Mouse (Mus musculus) embryonic facial prominence, embryonic 11.5 days (tissue): ENCODE results near the gene Prkn. TPM values are rescaled to one million over a fixed set of nuclear protein-coding genes. Genes with fewer than 3 reads are reported as not detected.

Source experiments
- ATAC-seq: fragments of 200-750 bp; cut with Nextera tagmentation; replicated peaks from 2 replicates; pipeline ENCODE4 v1.8.0; 2017; ENCODE audit warnings: low read depth; ENCODE audit not compliant: insufficient number of reproducible peaks, low FRiP score, low TSS enrichment
- DNase-seq: peaks from one replicate; pipeline ENCODE4 v3.0.0-alpha.2; 2015; ENCODE audit warnings: low spot score
- H3K27ac ChIP-seq: fragments of 300-500 bp; sonication (generic); replicated peaks from 2 replicates; pipeline ENCODE4 v1.5.1; 2014; ENCODE audit warnings: mild to moderate bottlenecking, low read depth, low read length, control low read depth
- H3K27me3 ChIP-seq: fragments of 300-500 bp; sonication (generic); 2 replicates; pipeline ENCODE4 v1.6.1; 2014; ENCODE audit warnings: mild to moderate bottlenecking, low read length, moderate library complexity, mixed read lengths; ENCODE audit not compliant: control insufficient read depth, insufficient read depth
- H3K36me3 ChIP-seq: fragments of 300-500 bp; sonication (generic); replicated peaks from 2 replicates; pipeline ENCODE4 v1.6.1; 2014; ENCODE audit warnings: low read depth, mild to moderate bottlenecking, low read length, moderate library complexity, mixed read lengths; ENCODE audit not compliant: control insufficient read depth, insufficient read depth
- H3K4me1 ChIP-seq: fragments of 300-500 bp; sonication (generic); 2 replicates; pipeline ENCODE4 v1.6.1; 2014; ENCODE audit warnings: low read length, mixed read lengths; ENCODE audit not compliant: control insufficient read depth, insufficient read depth
- H3K4me2 ChIP-seq: fragments of 300-500 bp; sonication (generic); 2 replicates; pipeline ENCODE4 v1.6.1; 2014; ENCODE audit warnings: low read depth, mild to moderate bottlenecking, control low read depth, low read length, moderate library complexity
- H3K4me3 ChIP-seq: fragments of 300-500 bp; sonication (generic); 2 replicates; pipeline ENCODE4 v1.5.1; 2014; ENCODE audit warnings: low read depth, low read length, control low read depth
- H3K9ac ChIP-seq: fragments of 300-500 bp; sonication (generic); replicated peaks from 2 replicates; pipeline ENCODE4 v1.6.1; 2014; ENCODE audit warnings: mild to moderate bottlenecking, control low read depth, low read length
- H3K9me3 ChIP-seq: fragments of 300-500 bp; sonication (generic); replicated peaks from 2 replicates; pipeline ENCODE4 v1.6.1; 2016; ENCODE audit warnings: mild to moderate bottlenecking, low read length, inconsistent platforms, mixed read lengths; ENCODE audit not compliant: control insufficient read depth
- WGBS: fragments of 180-500 bp; shearing (Covaris S2); extraction: QIAGEN DNeasy Blood & Tissue Kit; methylation state at CpG from one replicate; pipeline ENCODE4 v1.1.7; 2014; 5-methylcytosine and 5-hydroxymethylcytosine counted together
- polyA plus RNA-seq: library from polyadenylated mRNA; unstranded; fragments of >200 nt; fragmentation: Nextera tagmentation; extraction: Ambion mirVana; gene quantifications from 2 replicates; pipeline ENCODE4 v1.2.1, GENCODE M21; 2014

Gene Prkn
- polyA plus RNA-seq, 1 experiment from 2014 or later, result 0.97 TPM

DNA sequence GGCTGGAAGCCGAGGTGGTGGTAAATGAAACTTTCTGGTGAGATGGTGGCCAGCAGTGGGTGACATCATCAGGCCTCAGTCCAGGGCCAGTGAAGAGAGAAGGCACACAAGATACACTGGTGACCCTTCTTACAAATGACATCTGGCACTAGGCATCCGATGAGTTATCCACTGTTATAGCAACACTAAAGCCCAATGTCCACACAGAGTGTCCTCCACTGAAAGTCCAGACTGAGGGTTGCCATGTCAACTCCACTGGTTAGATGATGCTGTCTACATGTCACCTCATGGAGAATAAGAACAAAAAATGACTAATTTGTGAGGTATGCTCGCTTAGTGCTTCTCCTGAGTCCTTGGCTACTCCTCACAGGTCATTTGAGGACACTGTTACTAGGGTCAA lies 1210.8 kb downstream of the Prkn start:
- H3K9ac ChIP-seq, result no peak overlapping the region
- H3K9me3 ChIP-seq, result no peaks in the 10 kb centered on the region
- ATAC-seq (no peak), DNase-seq (no peak)
- WGBS, result 85% methylated on average over 3 of the region's 3 CpGs
- H3K27me3 ChIP-seq, result no peaks in the 10 kb centered on the region
- H3K36me3 ChIP-seq, result no peaks in the 10 kb centered on the region
- H3K4me3 ChIP-seq, result no peak overlapping the region
- H3K27ac ChIP-seq, result no peak overlapping the region
- H3K4me1 ChIP-seq, result no peaks in the 10 kb centered on the region
- H3K4me2 ChIP-seq, result no peak overlapping the region

DNA sequence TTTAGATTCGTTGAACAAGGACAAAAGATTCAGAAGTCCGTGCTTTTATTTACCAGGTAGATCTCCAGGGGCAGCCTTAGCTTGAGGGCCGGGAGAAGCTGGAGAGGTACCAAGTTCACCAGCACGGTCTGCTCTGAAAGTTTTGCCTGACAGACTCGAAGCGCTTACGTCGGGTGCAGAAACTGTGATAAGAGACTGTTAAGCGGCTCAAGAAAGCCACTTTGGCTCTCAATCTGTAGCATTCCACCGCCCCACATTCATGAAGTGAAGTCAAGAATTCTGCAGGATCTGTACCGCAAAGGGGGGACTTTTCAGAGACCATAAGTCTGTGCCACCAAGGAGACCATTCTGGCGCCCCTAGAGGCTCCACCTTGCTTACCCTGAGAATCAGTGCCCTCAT lies 1212.5 kb downstream of the Prkn start:
- ATAC-seq, result no peak
- no peak overlapping the region for H3K4me3 ChIP-seq
- no peaks in the 10 kb centered on the region for H3K27me3 ChIP-seq
- WGBS, result 89% methylated on average over 12 of the region's 12 CpGs
- H3K27ac ChIP-seq, result no peak overlapping the region
- no peak overlapping the region for H3K9ac ChIP-seq
- H3K36me3 ChIP-seq, result no peaks in the 10 kb centered on the region
- no peak for DNase-seq
- H3K4me2 ChIP-seq, result no peak overlapping the region
- H3K4me1 ChIP-seq, result no peaks in the 10 kb centered on the region
- no peaks in the 10 kb centered on the region for H3K9me3 ChIP-seq

DNA sequence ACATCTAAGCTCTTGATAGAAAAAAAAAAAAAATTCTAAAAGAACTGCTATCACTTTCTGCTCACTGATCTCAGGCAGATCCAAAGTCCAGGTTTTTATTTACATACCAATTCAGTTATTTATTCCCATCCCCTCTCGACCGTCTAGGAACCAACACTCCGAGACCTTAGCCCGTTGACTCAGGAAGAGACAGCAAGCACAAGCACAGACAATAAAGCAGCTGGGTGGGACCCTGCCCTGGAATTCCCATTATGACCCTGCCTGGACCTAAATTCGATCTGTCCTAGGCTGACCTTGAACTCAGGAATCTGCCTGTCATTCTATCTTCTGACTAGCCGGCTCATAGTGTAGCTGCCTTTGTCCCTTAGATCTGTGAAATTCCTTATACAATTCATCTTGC lies 1218.9 kb downstream of the Prkn start:
- WGBS, result 88% methylated on average over 6 of the region's 6 CpGs
- H3K9me3 ChIP-seq, result no peaks in the 10 kb centered on the region
- no peak overlapping the region for H3K9ac ChIP-seq
- H3K27ac ChIP-seq, result no peak overlapping the region
- H3K27me3 ChIP-seq, result no peaks in the 10 kb centered on the region
- no peak overlapping the region for H3K4me3 ChIP-seq
- H3K4me1 ChIP-seq, result no peaks in the 10 kb centered on the region
- H3K4me2 ChIP-seq, result no peak overlapping the region
- DNase-seq (no peak), ATAC-seq (no peak)
- H3K36me3 ChIP-seq, result no peaks in the 10 kb centered on the region

DNA sequence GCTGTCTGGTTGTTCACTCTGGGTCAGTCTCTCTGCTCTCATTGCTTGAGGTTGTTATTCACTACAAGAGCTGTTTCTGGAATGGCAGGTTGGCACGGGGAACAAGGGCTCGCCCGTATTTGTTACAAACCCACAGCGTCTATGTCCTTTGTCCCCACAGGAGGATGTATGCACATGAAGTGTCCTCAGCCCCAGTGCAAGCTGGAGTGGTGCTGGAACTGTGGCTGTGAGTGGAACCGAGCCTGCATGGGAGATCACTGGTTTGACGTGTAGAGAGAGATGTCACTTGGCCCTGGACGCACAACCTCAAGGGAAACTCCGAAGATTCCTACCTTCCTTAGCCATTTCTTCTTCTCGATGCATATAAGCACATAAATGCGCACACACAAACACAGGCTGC lies 1221.2 kb downstream of the Prkn start:
- WGBS, result 88% methylated on average over 10 of the region's 10 CpGs
- H3K4me3 ChIP-seq, result no peak overlapping the region
- no peak for ATAC-seq
- DNase-seq, result no peak
- H3K4me2 ChIP-seq, result no peak overlapping the region
- H3K27me3 ChIP-seq, result no peaks in the 10 kb centered on the region
- no peak overlapping the region for H3K27ac ChIP-seq
- H3K4me1 ChIP-seq, result no peaks in the 10 kb centered on the region
- H3K9me3 ChIP-seq, result no peaks in the 10 kb centered on the region
- H3K36me3 ChIP-seq, result no peaks in the 10 kb centered on the region
- H3K9ac ChIP-seq, result no peak overlapping the region

DNA sequence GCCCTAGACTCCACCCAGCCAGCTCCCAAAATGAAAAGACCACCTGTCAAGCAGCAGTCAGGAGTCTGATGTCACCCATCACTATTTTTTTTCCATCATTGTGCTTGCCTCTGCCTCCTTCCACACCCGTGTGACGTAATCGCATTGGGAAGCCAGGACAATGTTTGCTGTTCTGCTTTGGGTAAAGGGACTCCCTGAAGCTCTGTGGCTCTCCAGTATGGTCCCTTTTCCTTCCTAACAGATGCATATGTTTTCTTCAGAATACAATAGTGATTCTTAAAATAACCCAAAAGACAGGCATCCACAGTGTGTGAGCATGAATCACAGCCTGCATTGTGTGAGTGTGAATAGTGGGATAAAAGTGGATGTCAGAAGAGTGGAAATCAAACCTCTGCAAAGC lies 1222.7 kb downstream of the Prkn start:
- Histone ChIP-seq H3K4me3 (no peak overlapping the region), H3K27me3 (no peaks in the 10 kb centered on the region), H3K36me3 (no peaks in the 10 kb centered on the region), H3K9me3 (no peaks in the 10 kb centered on the region), H3K4me2 (no peak overlapping the region), H3K27ac (no peak overlapping the region), H3K9ac (no peak overlapping the region), H3K4me1 (no peaks in the 10 kb centered on the region)
- no peak for DNase-seq
- WGBS, result 80% methylated on average over 3 of the region's 3 CpGs
- ATAC-seq, result no peak

DNA sequence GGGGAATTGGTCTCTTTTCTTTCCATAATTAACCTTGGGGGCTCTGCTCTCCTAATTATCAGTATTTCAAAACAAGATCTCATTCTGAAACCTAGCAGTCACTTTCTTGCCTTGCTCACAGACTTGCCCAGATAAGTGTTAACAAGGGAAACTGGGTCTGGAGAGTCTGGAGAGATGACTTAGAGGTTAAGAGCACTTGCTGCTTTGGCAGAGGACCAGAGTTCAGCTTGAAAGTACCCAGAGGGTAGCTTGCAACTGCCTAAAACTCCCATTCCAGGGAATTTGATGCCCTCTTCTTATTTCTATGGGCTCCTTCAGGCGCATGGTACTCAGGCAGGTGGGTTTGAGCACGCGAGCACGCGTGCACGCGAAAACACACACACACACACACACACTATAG lies 1223.3 kb downstream of the Prkn start:
- Histone ChIP-seq H3K9ac (no peak overlapping the region), H3K4me2 (no peak overlapping the region), H3K27me3 (no peaks in the 10 kb centered on the region), H3K4me3 (no peak overlapping the region), H3K36me3 (no peaks in the 10 kb centered on the region), H3K9me3 (no peaks in the 10 kb centered on the region), H3K4me1 (no peaks in the 10 kb centered on the region), H3K27ac (no peak overlapping the region)
- ATAC-seq (no peak), DNase-seq (no peak)
- 97% methylated on average over 7 of the region's 7 CpGs for WGBS

DNA sequence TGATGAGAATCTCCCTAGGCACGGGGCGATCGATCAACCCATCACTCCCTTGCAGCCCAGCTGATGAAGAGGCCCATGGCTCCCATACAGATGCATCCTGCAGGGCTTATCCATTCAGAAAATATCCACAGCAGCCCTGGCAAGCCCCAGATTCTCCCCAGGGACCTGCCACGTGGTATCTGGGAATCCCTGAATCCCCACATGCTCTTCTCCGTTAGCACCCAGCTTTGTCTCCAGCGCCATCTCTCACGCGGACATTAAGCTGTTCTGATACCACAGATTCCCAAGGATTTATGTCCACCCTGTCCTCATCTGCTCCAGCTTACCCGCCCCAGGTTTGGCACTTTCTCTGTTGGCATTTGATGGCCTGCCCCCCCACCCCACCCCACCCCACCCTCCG lies 1225.9 kb downstream of the Prkn start:
- no peaks in the 10 kb centered on the region for H3K36me3 ChIP-seq
- no peak overlapping the region for H3K4me2 ChIP-seq
- no peak for ATAC-seq
- no peak overlapping the region for H3K27ac ChIP-seq
- 75% methylated on average over 10 of the region's 10 CpGs for WGBS
- H3K4me1 ChIP-seq, result no peaks in the 10 kb centered on the region
- no peaks in the 10 kb centered on the region for H3K27me3 ChIP-seq
- no peak overlapping the region for H3K9ac ChIP-seq
- no peak for DNase-seq
- no peak overlapping the region for H3K4me3 ChIP-seq
- no peaks in the 10 kb centered on the region for H3K9me3 ChIP-seq

DNA sequence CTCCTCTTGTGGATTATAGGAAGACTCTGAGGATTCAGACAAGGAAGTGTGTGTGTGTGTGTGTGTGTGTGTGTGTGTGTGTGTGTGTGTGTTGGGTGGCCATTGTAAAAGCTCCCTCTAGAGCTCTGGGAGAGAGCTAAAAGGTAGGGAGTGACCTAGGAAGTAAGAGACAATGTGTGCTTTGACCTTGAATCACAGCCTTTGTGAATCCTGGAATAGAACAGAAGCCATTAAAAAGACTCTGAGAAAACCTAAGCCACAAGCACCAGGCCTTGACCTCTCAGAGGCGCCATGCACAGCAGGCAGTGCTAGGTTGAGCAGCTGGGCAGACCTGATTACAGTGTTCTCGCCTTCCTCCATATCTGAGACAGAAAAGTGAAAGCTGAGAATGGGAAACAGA lies 1236.6 kb downstream of the Prkn start:
- no peaks in the 10 kb centered on the region for H3K36me3 ChIP-seq
- H3K9me3 ChIP-seq, result no peaks in the 10 kb centered on the region
- ATAC-seq (no peak), DNase-seq (no peak)
- no peak overlapping the region for H3K9ac ChIP-seq
- no peak overlapping the region for H3K27ac ChIP-seq
- no peak overlapping the region for H3K4me3 ChIP-seq
- WGBS, result 61% methylated on average over 2 of the region's 2 CpGs
- no peaks in the 10 kb centered on the region for H3K27me3 ChIP-seq
- no peaks in the 10 kb centered on the region for H3K4me1 ChIP-seq
- H3K4me2 ChIP-seq, result no peak overlapping the region
